Mouse (Mus musculus): ENCODE results near the gene Gprc5d. TPM values are rescaled to one million over a fixed set of nuclear protein-coding genes. Genes with fewer than 3 reads are reported as not detected.
A peak's percentile ranks its signal among the peaks of the same experiment; 100 is the strongest.

The Gprc5d gene
- polyA plus RNA-seq, 1 experiment from 2014 or later = 0.07 TPM

DNA sequence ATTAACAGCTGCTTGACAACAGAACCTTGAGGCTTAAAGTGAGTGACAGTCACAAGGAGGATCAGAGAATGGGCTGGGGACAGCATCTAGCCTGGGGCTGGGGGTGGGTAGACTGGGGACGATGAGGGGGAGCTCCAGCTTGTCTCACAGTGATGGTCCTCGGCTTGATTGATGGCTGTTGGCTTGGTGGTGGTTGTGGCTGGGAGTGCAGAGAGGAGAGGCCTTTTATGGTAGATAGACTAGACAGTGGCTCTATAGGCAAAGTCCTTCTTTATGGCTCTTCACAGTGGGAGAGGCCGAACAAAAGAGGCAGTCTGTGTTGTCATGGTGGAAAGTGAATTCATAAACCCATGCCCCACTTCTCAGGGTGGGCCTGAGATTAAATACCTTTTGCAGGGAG lies 41.9 kb downstream of the Gprc5d start:
- 68% methylated on average over 3 of the region's 3 CpGs for WGBS

DNA sequence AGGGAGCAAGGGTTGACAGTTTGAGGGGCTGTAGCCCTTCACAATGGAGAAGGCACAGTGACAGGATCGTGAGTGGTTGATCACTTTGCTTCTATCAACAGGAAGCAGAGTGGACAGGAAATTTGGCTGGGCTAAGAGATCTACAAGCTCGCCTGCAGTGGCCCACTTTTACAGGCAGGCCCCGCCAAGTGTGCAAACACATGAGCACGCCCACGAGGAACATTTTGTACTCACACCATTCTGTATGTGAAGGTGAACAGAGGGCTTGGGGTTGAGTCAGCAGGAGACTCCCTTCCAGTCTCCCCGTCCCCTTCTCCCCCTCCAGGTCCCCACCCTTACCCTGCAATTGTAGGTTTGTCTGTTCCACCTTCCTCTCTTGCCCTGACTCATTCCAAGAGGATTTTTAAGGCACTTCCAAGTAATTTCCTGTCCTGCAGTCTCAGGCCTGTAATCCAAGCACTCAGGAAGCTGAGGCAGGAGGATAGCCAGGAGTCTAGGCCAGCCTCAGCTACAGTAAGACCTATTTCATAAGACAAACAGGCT lies 43.6 kb downstream of the Gprc5d start:
- no peaks in the 10 kb centered on the region for H3K27me3 ChIP-seq (ENCODE audit: control insufficient read depth, insufficient read depth, low read length)
- no peaks in the 10 kb centered on the region for H3K9me3 ChIP-seq (ENCODE audit: control insufficient read depth, low read length)
- no peaks in the 10 kb centered on the region for H3K4me1 ChIP-seq (replicated peaks; ENCODE audit: control insufficient read depth, insufficient read depth)
- 0 out of 2 replicates have a peak overlapping the region, but pooled peaks have one; percentile 13 for H3K27ac ChIP-seq (replicated peaks)
- H3K4me2 ChIP-seq (replicated peaks; ENCODE audit: low read depth) = no peak overlapping the region
- no peak overlapping the region for H3K4me3 ChIP-seq (ENCODE audit: low read depth, low read length)
- no peak overlapping the region for H3K9ac ChIP-seq (ENCODE audit: low read length)
- TF ChIP-seq CTCF (IDR thresholded peaks at IDR 0.05; ENCODE audit: low read depth) (no peak), EP300 (optimal IDR thresholded peaks at IDR 0.05) (no peak)
- H3K36me3 ChIP-seq (ENCODE audit: control insufficient read depth, insufficient read depth, low read length) = no peaks in the 10 kb centered on the region
- DNase-seq (ENCODE audit: low spot score) (no peak), ATAC-seq (ENCODE audit: low FRiP score, low TSS enrichment) (peak; percentile 72)
- 49% methylated on average over 6 of the region's 6 CpGs for WGBS

More for the DNA sequence above, 41.9 kb downstream of the Gprc5d start:
- no peak overlapping the region for H3K27ac ChIP-seq (replicated peaks)
- TF ChIP-seq EP300 (optimal IDR thresholded peaks at IDR 0.05) = no peak
- no peak for TF ChIP-seq CTCF (IDR thresholded peaks at IDR 0.05; ENCODE audit: low read depth)
- H3K36me3 ChIP-seq (ENCODE audit: control insufficient read depth, insufficient read depth, low read length) = no peaks in the 10 kb centered on the region
- H3K4me1 ChIP-seq (replicated peaks; ENCODE audit: control insufficient read depth, insufficient read depth) = no peaks in the 10 kb centered on the region
- ATAC-seq (ENCODE audit: low FRiP score, low TSS enrichment) = no peak
- H3K27me3 ChIP-seq (ENCODE audit: control insufficient read depth, insufficient read depth, low read length) = no peaks in the 10 kb centered on the region
- no peak overlapping the region for H3K4me3 ChIP-seq (ENCODE audit: low read depth, low read length)
- H3K9me3 ChIP-seq (ENCODE audit: control insufficient read depth, low read length) = no peaks in the 10 kb centered on the region
- no peak for DNase-seq (ENCODE audit: low spot score)
- no peak overlapping the region for H3K4me2 ChIP-seq (replicated peaks; ENCODE audit: low read depth)
- H3K9ac ChIP-seq (ENCODE audit: low read length) = no peak overlapping the region

DNA sequence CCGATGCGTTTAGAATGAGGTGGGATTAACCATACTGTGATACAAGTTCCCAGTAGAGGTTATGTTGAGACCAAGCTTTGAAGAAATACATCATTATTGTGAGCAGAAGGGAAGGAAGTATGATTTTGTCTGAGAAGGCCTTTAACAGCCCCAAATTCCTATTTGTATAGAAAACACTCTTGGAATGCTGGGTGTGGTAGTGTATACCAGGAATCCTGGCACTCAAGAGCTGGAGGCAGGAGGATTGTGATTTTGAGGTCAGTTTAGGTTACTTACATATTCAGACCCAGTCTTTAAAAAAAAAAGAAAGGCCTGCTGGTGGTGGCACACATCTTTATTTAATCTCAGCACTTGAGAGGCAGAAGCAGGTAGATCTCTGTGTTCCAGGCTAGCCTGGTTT lies 47.7 kb downstream of the Gprc5d start:
- H3K9ac ChIP-seq (ENCODE audit: low read length) = no peak overlapping the region
- H3K36me3 ChIP-seq (ENCODE audit: control insufficient read depth, insufficient read depth, low read length) = no peaks in the 10 kb centered on the region
- no peak overlapping the region for H3K27ac ChIP-seq (replicated peaks)
- H3K4me2 ChIP-seq (replicated peaks; ENCODE audit: low read depth) = no peak overlapping the region
- H3K4me1 ChIP-seq (replicated peaks; ENCODE audit: control insufficient read depth, insufficient read depth) = no peaks in the 10 kb centered on the region
- no peak for TF ChIP-seq EP300 (optimal IDR thresholded peaks at IDR 0.05)
- TF ChIP-seq CTCF (IDR thresholded peaks at IDR 0.05; ENCODE audit: low read depth) = no peak
- 47% methylated on average over 2 of the region's 2 CpGs for WGBS
- no peaks in the 10 kb centered on the region for H3K9me3 ChIP-seq (ENCODE audit: control insufficient read depth, low read length)
- no peak overlapping the region for H3K4me3 ChIP-seq (ENCODE audit: low read depth, low read length)
- no peak for DNase-seq (ENCODE audit: low spot score)
- no peak for ATAC-seq (ENCODE audit: low FRiP score, low TSS enrichment)
- H3K27me3 ChIP-seq (ENCODE audit: control insufficient read depth, insufficient read depth, low read length) = no peaks in the 10 kb centered on the region

DNA sequence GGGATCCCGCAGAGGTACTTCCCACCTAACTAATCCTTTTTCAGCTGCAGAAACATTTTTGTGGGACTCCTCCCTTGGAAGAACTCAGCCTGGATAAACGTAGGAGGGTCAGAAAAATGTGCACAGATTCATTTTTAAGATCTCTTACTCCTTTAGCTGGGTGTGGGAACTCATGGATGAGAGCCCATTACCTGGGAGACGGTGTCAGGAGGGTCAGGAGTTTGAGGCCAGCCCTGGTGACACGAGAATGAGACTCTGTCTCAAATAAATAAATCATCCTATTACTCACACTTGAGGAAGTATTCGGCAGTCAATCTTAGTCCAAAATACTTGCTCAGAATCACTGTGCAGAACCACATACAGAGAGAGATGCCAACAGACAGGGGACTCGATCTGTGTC lies 48.2 kb downstream of the Gprc5d start:
- WGBS = 47% methylated on average over 6 of the region's 6 CpGs
- TF ChIP-seq CTCF (IDR thresholded peaks at IDR 0.05; ENCODE audit: low read depth) (no peak), EP300 (optimal IDR thresholded peaks at IDR 0.05) (no peak)
- H3K4me1 ChIP-seq (replicated peaks; ENCODE audit: control insufficient read depth, insufficient read depth) = no peaks in the 10 kb centered on the region

DNA sequence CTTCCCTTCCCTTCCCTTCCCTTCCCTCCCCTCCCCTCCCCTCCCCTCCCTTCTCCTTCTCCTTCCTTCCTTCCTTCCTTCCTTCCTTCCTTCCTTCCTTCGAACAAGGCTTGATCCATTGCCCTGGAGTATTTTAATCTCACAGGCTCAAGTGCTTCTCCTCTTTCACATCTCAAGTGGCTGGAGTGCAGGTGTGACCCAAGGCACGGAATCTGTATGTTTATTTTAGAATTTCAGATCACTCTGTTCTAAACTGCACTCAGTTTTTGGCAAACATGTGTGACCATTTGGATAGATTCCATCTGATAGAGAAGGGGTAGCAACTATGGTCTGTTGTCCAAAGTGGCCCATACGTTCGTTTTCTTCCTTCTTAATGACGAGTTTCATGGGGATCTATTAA lies 49.9 kb downstream of the Gprc5d start:
- no peaks in the 10 kb centered on the region for H3K27me3 ChIP-seq (ENCODE audit: control insufficient read depth, insufficient read depth, low read length)
- H3K9ac ChIP-seq (ENCODE audit: low read length) = no peak overlapping the region
- H3K36me3 ChIP-seq (ENCODE audit: control insufficient read depth, insufficient read depth, low read length) = no peaks in the 10 kb centered on the region
- H3K9me3 ChIP-seq (ENCODE audit: control insufficient read depth, low read length) = no peaks in the 10 kb centered on the region
- DNase-seq (ENCODE audit: low spot score) (no peak), ATAC-seq (ENCODE audit: low FRiP score, low TSS enrichment) (no peak)
- no peaks in the 10 kb centered on the region for H3K4me1 ChIP-seq (replicated peaks; ENCODE audit: control insufficient read depth, insufficient read depth)
- H3K27ac ChIP-seq (replicated peaks) = no peak overlapping the region
- TF ChIP-seq EP300 (optimal IDR thresholded peaks at IDR 0.05) (no peak), CTCF (IDR thresholded peaks at IDR 0.05; ENCODE audit: low read depth) (no peak)
- no peak overlapping the region for H3K4me2 ChIP-seq (replicated peaks; ENCODE audit: low read depth)
- no peak overlapping the region for H3K4me3 ChIP-seq (ENCODE audit: low read depth, low read length)
- 63% methylated on average over 5 of the region's 5 CpGs for WGBS

More for the DNA sequence above, 48.2 kb downstream of the Gprc5d start:
- Histone ChIP-seq H3K36me3 (ENCODE audit: control insufficient read depth, insufficient read depth, low read length) (no peaks in the 10 kb centered on the region), H3K27me3 (ENCODE audit: control insufficient read depth, insufficient read depth, low read length) (no peaks in the 10 kb centered on the region), H3K9me3 (ENCODE audit: control insufficient read depth, low read length) (no peaks in the 10 kb centered on the region), H3K4me3 (ENCODE audit: low read depth, low read length) (no peak overlapping the region), H3K9ac (ENCODE audit: low read length) (no peak overlapping the region), H3K27ac (replicated peaks) (no peak overlapping the region), H3K4me2 (replicated peaks; ENCODE audit: low read depth) (no peak overlapping the region)
- DNase-seq (ENCODE audit: low spot score) (no peak), ATAC-seq (ENCODE audit: low FRiP score, low TSS enrichment) (no peak)

DNA sequence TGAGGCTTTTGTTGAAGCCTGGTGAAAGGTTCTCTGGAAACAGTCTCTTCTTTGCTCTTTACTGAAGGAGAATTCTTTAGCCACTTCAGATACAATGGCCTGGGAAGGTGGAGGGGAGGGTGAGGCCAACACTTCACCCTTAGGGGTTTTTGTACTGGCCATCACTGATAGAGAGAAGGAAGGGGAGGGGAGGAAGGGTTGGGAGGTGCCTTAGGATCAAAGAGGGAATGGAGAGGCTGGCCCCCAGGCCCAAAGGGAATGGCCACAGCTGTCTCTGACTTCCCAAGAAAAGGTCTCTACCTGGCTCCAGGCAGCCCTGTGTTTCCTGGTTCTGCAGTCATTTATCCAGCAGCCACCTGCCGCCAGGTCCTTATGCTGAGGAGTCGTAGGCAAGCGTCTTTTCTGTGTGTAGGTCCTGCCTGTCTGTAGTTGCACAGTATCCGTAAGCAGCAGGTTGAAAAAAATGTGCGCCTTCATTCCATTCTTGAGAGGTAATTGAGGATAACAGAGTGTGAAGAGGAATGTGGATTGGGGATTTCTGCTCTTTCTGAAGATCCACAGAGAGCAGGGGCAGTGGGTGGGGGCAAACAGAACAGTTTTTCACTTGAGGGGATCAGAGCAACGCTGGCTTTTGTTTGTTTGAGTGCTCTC lies 51.2 kb downstream of the Gprc5d start:
- Histone ChIP-seq H3K9ac (ENCODE audit: low read length) (no peak overlapping the region), H3K27ac (replicated peaks) (no peak overlapping the region), H3K4me3 (ENCODE audit: low read depth, low read length) (peak overlapping the region; percentile 20), H3K36me3 (ENCODE audit: control insufficient read depth, insufficient read depth, low read length) (no peaks in the 10 kb centered on the region), H3K9me3 (ENCODE audit: control insufficient read depth, low read length) (no peaks in the 10 kb centered on the region), H3K4me2 (replicated peaks; ENCODE audit: low read depth) (peak overlapping the region; percentile 74), H3K4me1 (replicated peaks; ENCODE audit: control insufficient read depth, insufficient read depth) (no peaks in the 10 kb centered on the region), H3K27me3 (ENCODE audit: control insufficient read depth, insufficient read depth, low read length) (no peaks in the 10 kb centered on the region)
- ATAC-seq (ENCODE audit: low FRiP score, low TSS enrichment) (no peak), DNase-seq (ENCODE audit: low spot score) (peak; percentile 35)
- TF ChIP-seq CTCF (IDR thresholded peaks at IDR 0.05; ENCODE audit: low read depth) (no peak), EP300 (optimal IDR thresholded peaks at IDR 0.05) (no peak)
- WGBS = 58% methylated on average over 6 of the region's 6 CpGs
